Mouse (Mus musculus) hindbrain, embryonic 15.5 days (tissue): Measurements from ENCODE around the gene Gm17019. TPM values are rescaled to one million over a fixed set of nuclear protein-coding genes. Genes with fewer than 3 reads are reported as not detected.
"Not testable (repeated sequence)": the region's sequence is repeated elsewhere in the genome, so short reads cannot be mapped to it uniquely, and the experiment has no call there.

Experiments used
- ATAC-seq: fragments of 200-750 bp; cut with Nextera tagmentation; 2 replicates; pipeline ENCODE4 v1.8.0; 2017; ENCODE audit warnings: low read depth, moderate number of reproducible peaks, moderate TSS enrichment; ENCODE audit not compliant: low FRiP score
- H3K27ac ChIP-seq: fragments of 300-500 bp; sonication (generic); replicated peaks from 2 replicates; pipeline ENCODE4 v1.5.1; 2015; ENCODE audit warnings: mild to moderate bottlenecking, inconsistent platforms
- H3K27me3 ChIP-seq: fragments of 300-500 bp; sonication (generic); 2 replicates; pipeline ENCODE4 v1.6.1; 2015; ENCODE audit warnings: control low read depth, inconsistent platforms
- H3K36me3 ChIP-seq: fragments of 300-500 bp; sonication (generic); 2 replicates; pipeline ENCODE4 v1.6.1; 2015; ENCODE audit warnings: control low read depth, inconsistent platforms
- H3K4me1 ChIP-seq: fragments of 300-500 bp; sonication (generic); replicated peaks from 2 replicates; pipeline ENCODE4 v1.6.1; 2015; ENCODE audit warnings: control low read depth, inconsistent platforms
- H3K4me2 ChIP-seq: fragments of 300-500 bp; sonication (generic); 2 replicates; pipeline ENCODE4 v1.6.1; 2015; ENCODE audit warnings: moderate library complexity, mild to moderate bottlenecking, inconsistent platforms
- H3K4me3 ChIP-seq: fragments of 300-500 bp; sonication (generic); 2 replicates; pipeline ENCODE4 v1.5.1; 2015; ENCODE audit warnings: mild to moderate bottlenecking, inconsistent platforms
- H3K9ac ChIP-seq: fragments of 300-500 bp; sonication (generic); 2 replicates; pipeline ENCODE4 v1.6.1; 2015; ENCODE audit warnings: inconsistent platforms
- H3K9me3 ChIP-seq: fragments of 300-500 bp; sonication (generic); 2 replicates; pipeline ENCODE4 v1.6.1; 2016; ENCODE audit warnings: control low read depth, inconsistent platforms
- WGBS: fragments of 180-500 bp; shearing (Covaris S2); methylation state at CpG from one replicate; pipeline ENCODE4 v1.1.7; 2015; 5-methylcytosine and 5-hydroxymethylcytosine counted together
- polyA plus RNA-seq: library from polyadenylated mRNA; unstranded; fragments of >200 nt; fragmentation: Nextera tagmentation; extraction: Ambion mirVana; gene quantifications from 2 replicates; pipeline ENCODE4 v1.2.1, GENCODE M21; 2015

Gm17019 gene
- polyA plus RNA-seq, 1 experiment from 2014 or later, result not detected

GRCm38 (mm10) chr5:15020067-15020466 is 12.7 kb downstream of the Gm17019 start:
- not testable (repeated sequence) for H3K36me3 ChIP-seq, H3K9ac ChIP-seq, H3K27ac ChIP-seq, H3K4me2 ChIP-seq, H3K4me1 ChIP-seq, H3K27me3 ChIP-seq, H3K4me3 ChIP-seq
- H3K9me3 ChIP-seq, result peaks cover 32% of the 10 kb centered on the region
- peak; percentile 56; the same call in 1 of the 2 replicates for ATAC-seq
- 76% methylated on average over 2 of the region's 2 CpGs for WGBS

DNA sequence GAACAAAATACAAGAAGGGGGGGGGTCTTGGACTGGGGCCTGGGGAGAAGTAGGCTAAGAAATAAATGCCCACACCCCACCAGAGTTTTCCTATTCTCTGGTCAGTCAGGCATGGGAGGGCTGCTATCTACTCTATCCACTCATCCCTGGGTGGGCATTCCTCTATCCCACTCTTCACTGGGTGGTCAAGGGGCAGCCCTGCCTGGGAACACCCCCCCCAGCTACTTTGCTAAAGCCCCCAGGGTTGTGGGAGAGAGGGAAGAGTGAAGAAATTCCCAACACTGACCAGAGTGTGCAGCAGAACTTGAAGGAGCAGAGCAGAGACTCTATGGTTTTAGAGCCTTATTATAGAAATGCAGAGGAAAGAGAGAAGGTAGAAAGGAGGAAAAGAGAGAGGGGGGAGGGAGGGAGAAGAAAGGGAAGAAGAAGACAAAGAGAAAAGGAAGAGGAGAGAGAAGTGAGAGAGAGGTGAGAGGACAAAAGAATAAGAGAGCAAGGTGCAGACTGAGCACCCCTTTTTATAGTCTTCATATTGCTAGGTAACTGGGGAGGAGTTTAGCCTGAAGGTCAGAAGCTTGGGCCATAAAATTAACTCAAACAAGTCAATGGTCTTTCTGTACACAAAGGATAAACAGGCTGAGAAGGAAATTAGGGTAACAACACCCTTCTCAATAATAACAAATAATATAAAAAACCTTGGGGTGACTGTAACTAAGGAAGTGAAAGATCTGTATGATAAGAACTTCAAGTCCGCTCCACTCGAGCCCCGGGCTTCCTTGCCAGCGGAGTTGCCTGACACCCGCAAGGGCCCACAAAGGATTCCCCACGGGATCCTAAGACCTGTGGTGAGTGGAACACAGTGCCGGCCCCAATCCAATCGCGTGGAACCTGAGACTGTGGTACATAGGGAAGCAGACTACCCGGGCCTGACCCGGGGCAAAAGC is 21.9 kb downstream of the Gm17019 start:
- H3K9me3 ChIP-seq, result peaks cover 24% of the 10 kb centered on the region
- not testable (repeated sequence) for H3K27ac ChIP-seq, ATAC-seq, H3K4me3 ChIP-seq, H3K36me3 ChIP-seq, H3K27me3 ChIP-seq, H3K9ac ChIP-seq, H3K4me1 ChIP-seq, H3K4me2 ChIP-seq
- 85% methylated on average over 11 of the region's 11 CpGs for WGBS

GRCm38 (mm10) chr5:15006907-15007306 is 25.9 kb downstream of the Gm17019 start:
- not testable (repeated sequence) for H3K4me3 ChIP-seq, H3K36me3 ChIP-seq, H3K4me1 ChIP-seq, H3K27me3 ChIP-seq, H3K27ac ChIP-seq, ATAC-seq, H3K4me2 ChIP-seq, H3K9ac ChIP-seq
- WGBS, result 60% methylated on average over 3 of the region's 3 CpGs
- peaks cover 33% of the 10 kb centered on the region for H3K9me3 ChIP-seq

DNA sequence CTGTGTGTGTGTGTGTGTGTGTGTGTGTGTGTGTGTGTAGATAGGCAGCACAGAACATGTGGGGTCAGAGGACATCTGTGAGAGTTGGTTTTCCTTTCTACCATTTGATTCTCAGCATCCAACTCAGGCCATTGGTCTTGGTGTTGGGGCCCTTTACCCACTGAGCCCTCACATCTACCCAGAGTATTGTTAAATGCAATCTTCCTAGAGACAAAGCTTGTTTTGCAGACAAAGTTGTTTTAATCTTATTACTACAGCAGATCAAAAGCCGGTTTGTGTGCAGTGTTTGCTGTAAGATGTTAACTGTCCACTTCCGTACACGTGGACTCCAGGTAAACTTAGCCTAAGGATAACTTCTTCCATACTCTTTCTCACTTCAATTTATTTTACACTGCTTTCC is 26.5 kb downstream of the Gm17019 start:
- H3K4me2 ChIP-seq, H3K27me3 ChIP-seq, ATAC-seq, H3K27ac ChIP-seq, H3K4me3 ChIP-seq, H3K36me3 ChIP-seq, H3K4me1 ChIP-seq, H3K9ac ChIP-seq: not testable (repeated sequence)
- WGBS, result 68% methylated on average over 3 of the region's 3 CpGs
- H3K9me3 ChIP-seq, result peaks cover 33% of the 10 kb centered on the region

- H3K36me3 ChIP-seq, H3K9ac ChIP-seq, H3K4me1 ChIP-seq, H3K4me3 ChIP-seq, H3K27me3 ChIP-seq, H3K4me2 ChIP-seq, H3K27ac ChIP-seq: not testable (repeated sequence)
- peaks cover 28% of the 10 kb centered on the region for H3K9me3 ChIP-seq
- WGBS, result 64% methylated on average over 3 of the region's 4 CpGs
- peak; percentile 29; the same call in 1 of the 2 replicates for ATAC-seq
Measured at GRCm38 (mm10) chr5:15005584-15005983, 27.2 kb downstream of the Gm17019 start.

- not testable (repeated sequence) for H3K4me2 ChIP-seq, H3K9ac ChIP-seq, H3K4me3 ChIP-seq, H3K27me3 ChIP-seq, H3K27ac ChIP-seq, H3K4me1 ChIP-seq, H3K36me3 ChIP-seq
- 78% methylated on average over 5 of the region's 5 CpGs for WGBS
- ATAC-seq, result peak; percentile 92
- H3K9me3 ChIP-seq, result peaks cover 30% of the 10 kb centered on the region
Measured at GRCm38 (mm10) chr5:15004569-15005562, 27.9 kb downstream of the Gm17019 start.

- WGBS, result 80% methylated on average over 9 of the region's 9 CpGs
- H3K36me3 ChIP-seq, H3K4me1 ChIP-seq, H3K9ac ChIP-seq, ATAC-seq, H3K27ac ChIP-seq, H3K27me3 ChIP-seq, H3K4me3 ChIP-seq, H3K4me2 ChIP-seq: not testable (repeated sequence)
- peaks cover 31% of the 10 kb centered on the region for H3K9me3 ChIP-seq
Measured at GRCm38 (mm10) chr5:14998077-14998476, 34.7 kb downstream of the Gm17019 start.

DNA sequence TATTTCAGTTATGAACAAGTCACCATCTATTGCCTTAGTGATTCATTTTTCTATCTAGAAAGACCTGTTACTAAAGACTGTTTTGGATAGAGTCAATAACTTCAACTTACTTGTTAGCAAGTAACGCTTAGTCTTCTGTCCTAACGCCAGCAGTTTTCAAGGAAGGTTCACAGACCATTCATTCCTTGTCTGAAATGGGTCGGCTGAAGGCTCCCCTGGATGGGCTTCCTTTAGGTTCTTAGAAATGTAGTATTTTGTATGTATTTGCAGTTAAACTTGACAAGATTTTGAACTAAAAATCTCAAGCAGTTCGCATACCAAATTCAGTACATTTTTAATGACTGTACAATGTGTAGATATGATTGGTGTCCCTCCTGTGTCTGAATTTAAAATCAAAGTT is 35.2 kb downstream of the Gm17019 start:
- 85% methylated on average over 4 of the region's 4 CpGs for WGBS

GRCm38 (mm10) chr5:14996670-14997249 is 36.0 kb downstream of the Gm17019 start:
- WGBS, result 73% methylated on average over 7 of the region's 7 CpGs

More for the DNA sequence above, 35.2 kb downstream of the Gm17019 start:
- peaks cover 30% of the 10 kb centered on the region for H3K9me3 ChIP-seq
- H3K9ac ChIP-seq, ATAC-seq, H3K4me1 ChIP-seq, H3K4me3 ChIP-seq, H3K4me2 ChIP-seq, H3K27me3 ChIP-seq, H3K36me3 ChIP-seq, H3K27ac ChIP-seq: not testable (repeated sequence)

DNA sequence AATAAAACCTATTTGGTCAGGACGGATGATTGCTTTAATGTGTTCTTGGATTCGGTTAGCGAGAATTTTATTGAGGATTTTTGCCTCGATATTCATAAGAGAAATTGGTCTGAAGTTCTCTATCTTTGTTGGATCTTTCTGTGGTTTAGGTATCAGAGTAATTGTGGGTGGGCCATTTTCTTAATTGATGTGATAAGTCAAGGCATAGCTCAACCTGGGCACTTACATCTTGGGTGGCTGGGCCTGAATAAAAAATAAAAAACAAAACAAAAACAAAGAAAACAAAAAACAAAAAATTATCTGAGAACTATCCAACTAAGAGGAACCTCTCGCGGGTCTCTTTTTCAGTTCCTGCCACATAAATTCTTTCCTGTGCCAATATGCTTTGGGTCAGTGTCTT is 38.7 kb downstream of the Gm17019 start:
- H3K4me3 ChIP-seq, H3K4me1 ChIP-seq, H3K27me3 ChIP-seq, H3K27ac ChIP-seq, H3K4me2 ChIP-seq, H3K9ac ChIP-seq, H3K36me3 ChIP-seq: not testable (repeated sequence)
- peak; percentile 77; the same call in 1 of the 2 replicates for ATAC-seq
- peaks cover 24% of the 10 kb centered on the region for H3K9me3 ChIP-seq
- WGBS, result 88% methylated on average over 6 of the region's 6 CpGs

More at GRCm38 (mm10) chr5:14996670-14997249, 36.0 kb downstream of the Gm17019 start:
- H3K27ac ChIP-seq, H3K4me3 ChIP-seq, H3K36me3 ChIP-seq, ATAC-seq, H3K4me2 ChIP-seq, H3K4me1 ChIP-seq, H3K9ac ChIP-seq, H3K27me3 ChIP-seq: not testable (repeated sequence)
- peaks cover 26% of the 10 kb centered on the region for H3K9me3 ChIP-seq

DNA sequence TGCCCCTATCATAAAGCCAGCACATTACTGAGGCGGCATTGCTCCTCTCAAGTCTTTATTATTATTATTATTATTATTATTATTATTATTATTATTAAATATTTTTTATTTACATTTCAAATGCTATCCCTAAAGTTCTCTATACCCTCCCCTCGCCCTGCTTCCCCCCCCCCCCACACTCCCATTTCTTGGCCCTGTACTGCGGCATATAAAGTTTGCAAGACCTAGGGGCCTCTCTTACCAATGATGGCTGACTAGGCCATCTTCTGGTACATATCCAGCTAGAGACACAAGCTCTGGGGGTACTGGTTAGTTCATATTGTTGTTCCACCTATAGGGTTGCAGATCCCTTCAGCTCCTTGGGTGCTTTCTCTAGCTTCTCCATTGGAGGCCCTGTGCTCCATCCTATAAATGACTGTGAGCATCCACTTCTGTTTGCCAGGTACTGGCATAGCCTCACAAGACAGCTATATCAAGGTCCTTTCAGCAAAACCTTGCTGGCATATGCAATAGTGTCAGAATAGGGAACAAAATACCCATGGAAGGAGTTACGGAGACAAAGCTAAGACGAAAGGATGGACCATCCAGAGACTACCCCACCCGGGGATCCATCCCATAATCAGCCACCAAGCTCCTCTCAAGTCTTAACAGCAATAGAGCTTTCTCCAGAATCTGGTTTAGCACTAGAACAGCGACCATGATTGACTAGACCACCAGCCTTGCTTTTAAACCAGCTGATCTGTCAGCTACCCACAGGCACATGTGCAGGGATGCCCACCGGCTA is 42.2 kb downstream of the Gm17019 start:
- H3K27me3 ChIP-seq, H3K9ac ChIP-seq, H3K27ac ChIP-seq, H3K4me1 ChIP-seq, H3K4me2 ChIP-seq, H3K4me3 ChIP-seq, H3K36me3 ChIP-seq: not testable (repeated sequence)
- 82% methylated on average over 8 of the region's 8 CpGs for WGBS
- ATAC-seq, result peak; percentile 54; the same call in 1 of the 2 replicates
- peaks cover 17% of the 10 kb centered on the region for H3K9me3 ChIP-seq
